Mouse (Mus musculus) mesoderm, embryonic 11.5 days (tissue): ENCODE data around the gene Wdr83os.
A peak's percentile ranks its signal among the peaks of the same experiment; 100 is the strongest.

Experiments
- DNase-seq: peaks from one replicate; pipeline ENCODE4 v3.0.0-alpha.2; 2012; ENCODE audit warnings: low read depth, low spot score

Wdr83os gene

DNA sequence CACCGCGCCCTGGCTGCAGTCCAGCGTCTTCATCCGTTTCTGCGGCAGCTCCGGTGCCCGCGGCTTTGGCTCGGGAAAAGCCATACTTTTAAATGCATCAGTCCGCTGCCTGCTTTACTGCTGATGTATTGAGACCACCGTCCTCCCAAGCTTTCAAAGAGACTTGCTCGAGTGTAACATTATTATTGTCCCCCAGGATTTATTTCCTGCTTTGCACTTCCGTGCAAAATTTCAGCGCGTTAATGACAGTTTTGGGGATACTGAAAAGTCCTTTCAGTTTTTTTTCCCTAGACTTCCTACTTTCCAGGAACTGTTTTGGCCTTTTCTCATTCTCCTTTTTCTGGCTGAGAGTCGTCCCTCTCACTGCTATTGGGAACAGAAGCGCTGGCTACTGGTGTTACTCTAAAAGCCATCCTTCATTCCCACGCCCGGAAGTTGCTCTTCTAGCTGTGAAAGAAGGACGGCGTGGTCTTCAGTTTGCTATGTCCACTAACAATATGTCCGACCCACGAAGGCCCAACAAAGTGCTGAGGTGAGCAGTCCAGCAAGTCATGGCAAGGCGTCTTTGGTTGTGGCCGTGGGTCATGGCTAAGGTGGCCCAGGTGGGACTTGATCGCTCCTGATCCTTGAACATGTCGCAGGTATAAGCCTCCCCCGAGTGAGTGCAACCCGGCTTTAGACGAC lies at the start of gene Wdr83os:
Wdr83os (plus strand) TSS at position 209 of the 684 bp plus-strand sequence.
- DNase-seq = peak; percentile 79

DNA sequence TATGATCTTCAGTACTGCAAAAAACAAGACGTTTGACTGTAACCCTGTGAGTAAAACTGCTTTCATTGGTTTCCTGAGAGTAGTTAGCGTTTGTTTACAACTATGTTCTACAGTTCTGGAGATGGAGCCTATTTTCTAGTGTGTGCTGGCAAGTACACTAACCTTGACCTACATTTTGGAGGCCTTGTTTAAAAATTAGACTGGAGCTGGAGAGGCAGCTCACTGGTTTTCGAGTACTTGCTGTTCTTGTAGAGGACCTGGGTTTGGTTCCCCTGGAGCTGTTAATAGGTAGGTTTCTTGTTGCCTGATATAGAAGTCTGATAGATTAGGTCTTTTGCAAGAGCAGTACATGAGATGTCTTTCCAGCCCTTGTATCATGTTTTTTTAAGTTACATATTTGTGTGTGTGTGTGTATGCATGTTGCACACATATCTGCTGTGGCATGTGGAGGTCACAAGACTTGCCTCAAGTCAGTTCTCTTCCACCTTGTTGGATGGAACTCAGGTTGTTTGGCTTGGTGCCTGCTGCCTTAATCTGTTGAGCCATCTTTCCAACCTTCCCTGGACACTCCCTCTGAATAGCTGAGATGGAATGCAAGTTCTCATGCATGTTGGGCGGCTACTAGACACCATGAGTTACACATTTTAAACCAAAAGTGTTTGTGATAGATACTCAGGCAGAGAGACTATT lies 47.8 kb upstream of the Wdr83os start:
- no peak for DNase-seq

DNA sequence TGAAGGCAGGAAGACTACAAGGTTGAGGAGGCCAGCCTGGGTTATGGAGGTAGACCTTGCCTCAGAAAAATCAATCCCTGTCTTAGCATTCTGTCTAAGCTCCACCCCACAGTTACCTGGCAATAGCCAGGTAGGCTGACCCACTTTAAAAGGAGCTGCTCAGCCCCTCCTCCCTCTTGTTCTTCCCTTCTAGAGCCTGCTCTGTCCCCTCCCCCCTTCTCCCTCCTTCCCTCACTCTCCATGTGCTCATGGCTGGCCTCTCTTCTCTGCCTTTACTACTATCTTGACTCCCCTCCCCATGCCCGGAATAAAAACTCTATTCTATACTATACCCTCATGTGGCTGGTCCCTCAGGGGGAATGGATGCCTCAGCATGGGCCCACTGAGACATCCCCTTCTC lies 46.7 kb upstream of the Wdr83os start:
- DNase-seq = no peak

DNA sequence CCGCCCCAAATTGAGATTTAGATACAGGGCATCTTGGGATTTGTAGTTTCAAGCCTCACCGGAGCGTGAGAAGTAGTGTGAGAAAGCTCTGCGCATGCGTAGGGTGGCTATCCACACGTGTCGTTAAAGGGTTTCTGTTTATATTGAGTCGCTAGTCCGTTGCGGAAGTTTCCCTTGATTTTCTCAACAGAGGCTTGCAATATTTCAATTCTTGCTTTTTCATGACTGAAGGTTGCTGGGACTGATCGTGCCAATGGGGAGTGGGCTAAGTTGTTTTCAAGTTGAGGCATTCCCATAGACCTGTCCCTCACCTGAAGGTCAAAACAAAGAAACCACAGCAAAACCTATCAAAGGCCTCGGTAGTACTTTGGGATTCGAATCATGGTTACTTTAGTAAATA lies 45.8 kb upstream of the Wdr83os start:
- DNase-seq = peak; percentile 83

DNA sequence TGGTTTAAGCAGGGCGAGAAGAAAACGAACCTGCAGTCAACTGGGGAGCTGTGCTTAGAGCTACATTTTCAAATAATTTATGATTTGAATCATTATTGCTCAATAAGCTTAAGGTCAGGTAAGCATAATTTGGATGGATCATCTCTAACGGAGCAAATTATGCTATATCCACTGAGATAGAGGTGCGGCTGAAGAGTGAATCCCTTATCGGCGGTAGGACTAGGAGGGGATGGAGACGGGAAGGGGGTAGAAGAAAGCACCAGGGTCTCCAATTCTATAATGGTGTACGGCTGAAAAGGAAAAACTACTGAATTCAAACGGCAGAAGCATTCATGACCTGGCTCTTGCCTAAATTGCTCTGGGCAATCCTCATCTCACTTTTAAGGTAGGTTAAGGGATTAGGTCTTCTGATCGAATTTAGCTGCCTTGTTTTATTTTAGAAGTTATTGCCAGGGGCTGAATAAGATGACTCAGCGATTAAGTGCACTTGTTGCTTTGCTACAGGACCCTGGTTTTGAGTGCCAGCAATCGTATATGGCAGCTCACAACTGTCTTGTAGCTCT lies 45.3 kb upstream of the Wdr83os start:
- peak; percentile 29 for DNase-seq

- DNase-seq = no peak
Observed at GRCm38 (mm10) chr8:85035728-85036310, 44.7 kb upstream of the Wdr83os start.

GRCm38 (mm10) chr8:85036381-85036717 lies 44.2 kb upstream of the Wdr83os start:
- no peak for DNase-seq

GRCm38 (mm10) chr8:85036718-85037365 lies 43.7 kb upstream of the Wdr83os start, which contains the start of gene Tnpo2:
Tnpo2 (plus strand) TSS chr8:85036915.
- peak; percentile 97 for DNase-seq

DNA sequence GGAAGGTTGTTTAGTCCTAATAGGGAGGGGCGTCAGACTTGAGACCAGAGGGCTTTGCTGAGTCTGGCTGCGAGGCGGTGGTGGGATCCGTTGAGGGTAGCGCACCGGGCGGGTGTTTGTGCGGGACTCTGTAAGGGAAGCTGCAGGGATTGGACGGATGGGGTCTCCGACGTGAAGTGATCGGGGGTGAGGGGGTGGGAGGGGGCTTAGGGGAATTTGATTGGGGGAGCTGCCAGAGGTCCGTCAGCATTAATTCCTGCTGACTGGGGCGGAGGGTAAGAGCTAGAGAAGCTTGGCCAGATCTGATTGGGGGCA lies 43.2 kb upstream of the Wdr83os start:
- DNase-seq = peak; percentile 78

DNA sequence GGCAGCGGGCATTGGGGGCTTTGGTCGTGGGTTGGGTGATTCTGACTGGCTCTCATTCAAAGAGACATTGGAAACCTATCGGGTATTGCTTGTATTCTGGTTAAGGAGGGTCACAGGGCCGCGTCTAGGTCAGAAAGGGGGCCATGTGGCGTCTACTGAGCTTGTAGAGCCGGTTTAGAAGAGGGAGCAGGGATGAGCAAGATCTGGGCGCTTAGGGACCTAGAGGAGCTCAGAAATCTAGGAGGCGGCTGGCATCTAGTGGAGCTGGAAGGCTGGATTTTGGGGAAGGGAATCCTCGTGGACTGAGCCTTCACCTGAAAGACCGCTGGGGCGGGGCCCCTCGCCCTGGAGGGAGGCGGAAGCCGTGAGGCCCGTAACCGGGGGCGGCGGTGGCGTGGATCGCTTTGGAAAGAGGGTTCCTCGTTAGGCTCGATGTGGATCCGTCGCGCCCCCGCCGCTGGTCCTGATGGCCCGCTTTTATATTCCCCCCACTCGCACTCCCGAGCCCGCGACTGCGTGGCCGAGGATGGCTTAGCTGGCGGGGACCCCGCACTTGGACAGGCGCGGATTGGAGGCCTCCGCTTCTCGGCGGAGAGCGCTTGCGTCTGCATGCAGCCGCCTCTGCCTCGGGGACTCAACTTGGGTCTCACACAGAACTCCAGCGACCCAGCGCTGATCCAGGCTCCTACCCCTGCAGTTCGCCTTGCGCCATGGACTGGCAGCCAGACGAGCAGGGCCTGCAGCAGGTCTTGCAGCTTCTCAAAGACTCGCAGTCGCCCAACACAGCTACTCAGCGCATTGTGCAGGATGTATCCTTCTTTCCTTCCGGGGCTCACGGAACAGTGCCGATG lies 42.6 kb upstream of the Wdr83os start:
- DNase-seq = peak; percentile 32

DNA sequence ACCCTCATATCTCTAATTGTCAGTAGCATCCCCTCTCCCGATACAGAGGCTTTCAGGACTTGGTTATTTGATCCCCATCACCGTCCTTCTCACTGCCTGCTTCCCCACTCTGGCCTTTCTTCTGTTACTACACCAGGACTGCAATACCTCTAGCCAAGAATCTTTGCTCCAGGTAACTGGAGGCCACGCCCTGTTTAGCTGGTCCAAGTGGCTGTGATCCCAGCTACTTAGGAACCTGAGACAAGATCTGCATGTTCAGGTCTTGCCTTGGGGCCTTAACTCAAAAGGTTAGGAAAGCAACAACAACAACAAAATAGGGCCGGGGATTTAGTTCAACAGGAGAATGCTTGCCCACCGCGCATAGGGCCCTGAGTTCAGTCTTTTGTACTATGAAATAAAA lies 36.9 kb upstream of the Wdr83os start:
- no peak for DNase-seq

GRCm38 (mm10) chr8:85057367-85057766 lies 23.2 kb upstream of the Wdr83os start:
- no peak for DNase-seq

GRCm38 (mm10) chr8:85059879-85060616 lies 20.5 kb upstream of the Wdr83os start, which contains the start of gene Fbxw9:
Fbxw9 (plus strand) TSS chr8:85060055.
- DNase-seq = peak; percentile 94

- DNase-seq = no peak
Observed at GRCm38 (mm10) chr8:85062603-85063002, 17.9 kb upstream of the Wdr83os start.

DNA sequence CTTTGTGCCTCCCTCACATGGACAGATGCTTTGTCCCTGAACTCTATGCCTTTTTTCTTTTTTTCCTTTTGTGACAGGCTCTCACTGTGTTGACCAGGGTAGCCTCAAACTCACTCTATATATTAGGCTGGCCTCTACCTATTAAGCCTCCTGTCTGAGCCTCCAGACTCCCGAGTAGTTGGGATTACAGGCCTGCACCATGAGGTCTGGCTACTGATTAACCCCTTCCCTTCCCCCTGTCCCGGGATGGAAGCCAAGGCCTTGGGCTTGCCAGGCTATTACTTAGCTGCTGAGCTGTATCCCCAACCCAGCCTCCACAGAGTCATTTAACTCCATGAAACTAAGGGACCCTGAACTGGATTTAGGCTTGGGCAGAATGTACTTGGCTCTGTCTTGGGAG lies 15.3 kb upstream of the Wdr83os start:
- DNase-seq = no peak

GRCm38 (mm10) chr8:85067155-85067554 lies 13.4 kb upstream of the Wdr83os start:
- DNase-seq = no peak

DNA sequence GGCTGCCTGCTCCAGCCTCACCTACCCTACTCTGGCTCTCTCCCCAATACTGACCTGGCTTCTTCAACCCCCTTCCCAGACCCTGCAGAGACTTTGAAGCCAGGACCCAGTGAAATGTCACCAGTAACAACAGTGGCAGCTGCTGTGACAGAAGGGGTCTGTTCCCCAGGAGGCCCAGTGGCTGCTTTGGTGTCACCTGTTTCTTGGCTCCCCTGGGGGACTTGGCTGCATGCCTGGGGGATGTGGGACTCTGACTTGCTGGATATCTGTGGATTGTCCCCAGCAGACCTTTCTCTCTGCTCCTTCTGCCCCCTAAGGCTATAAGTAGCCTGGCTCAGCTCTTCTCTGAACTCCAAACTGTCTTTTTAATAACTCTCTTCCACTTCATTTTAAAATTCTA lies 12.6 kb upstream of the Wdr83os start, which contains the start of gene Gm5741:
Gm5741 (minus strand) TSS at position 1 of the 400 bp plus-strand sequence.
- no peak for DNase-seq

- DNase-seq = no peak
Observed at GRCm38 (mm10) chr8:85071041-85071440, 9.5 kb upstream of the Wdr83os start.

DNA sequence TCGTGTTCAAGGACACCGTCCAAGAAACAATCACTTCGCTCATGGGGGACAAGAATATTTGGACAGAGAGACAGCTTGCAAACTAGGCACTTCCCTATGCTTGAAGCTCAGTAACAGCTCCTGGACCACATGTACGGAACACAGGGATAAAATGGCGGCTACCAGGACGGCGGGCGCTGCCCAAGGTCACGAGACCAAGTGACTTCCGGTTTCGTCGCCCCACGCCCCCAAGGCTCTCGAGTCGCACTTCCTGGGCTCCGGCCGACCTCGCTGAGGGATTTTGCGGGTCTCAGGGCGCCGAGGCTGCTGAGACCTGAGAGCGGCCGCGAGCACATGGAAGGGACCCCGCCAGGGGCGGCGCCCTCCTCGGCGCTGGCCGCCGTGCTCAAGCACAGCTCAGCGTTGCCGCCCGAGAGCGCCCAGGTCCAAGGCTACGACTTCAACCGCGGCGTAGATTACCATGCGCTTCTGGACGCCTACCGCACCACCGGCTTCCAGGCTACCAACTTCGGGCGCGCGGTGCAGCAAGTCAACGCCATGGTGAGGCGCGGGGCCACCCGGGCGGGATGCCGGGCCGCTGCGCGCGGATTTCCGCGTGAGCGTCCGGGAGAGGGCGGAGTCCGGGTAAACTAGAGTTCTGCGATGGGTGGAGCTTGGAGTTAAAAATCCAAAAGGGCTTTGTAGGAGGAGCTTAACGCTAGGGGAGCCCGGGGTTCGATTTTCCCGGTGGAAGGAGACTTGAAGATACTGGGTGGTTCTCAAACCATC lies 8.8 kb upstream of the Wdr83os start, which contains the start of gene Dhps:
Dhps (plus strand) TSS at position 244 of the 768 bp plus-strand sequence.
- peak; percentile 90 for DNase-seq
